Mouse (Mus musculus) ovary, postnatal 14 days (tissue): Measurements from ENCODE around the gene Gadd45g.

Experiments
- DNase-seq: peaks from one replicate; pipeline ENCODE4 v3.0.0; 2022; ENCODE audit warnings: low spot score

The Gadd45g gene

GRCm38 (mm10) chr13:51846301-51846867 is at the start of gene Gadd45g:
Gene Gadd45g, plus strand, starts transcription at chr13:51846678.
- peak; percentile 94 for DNase-seq

DNA sequence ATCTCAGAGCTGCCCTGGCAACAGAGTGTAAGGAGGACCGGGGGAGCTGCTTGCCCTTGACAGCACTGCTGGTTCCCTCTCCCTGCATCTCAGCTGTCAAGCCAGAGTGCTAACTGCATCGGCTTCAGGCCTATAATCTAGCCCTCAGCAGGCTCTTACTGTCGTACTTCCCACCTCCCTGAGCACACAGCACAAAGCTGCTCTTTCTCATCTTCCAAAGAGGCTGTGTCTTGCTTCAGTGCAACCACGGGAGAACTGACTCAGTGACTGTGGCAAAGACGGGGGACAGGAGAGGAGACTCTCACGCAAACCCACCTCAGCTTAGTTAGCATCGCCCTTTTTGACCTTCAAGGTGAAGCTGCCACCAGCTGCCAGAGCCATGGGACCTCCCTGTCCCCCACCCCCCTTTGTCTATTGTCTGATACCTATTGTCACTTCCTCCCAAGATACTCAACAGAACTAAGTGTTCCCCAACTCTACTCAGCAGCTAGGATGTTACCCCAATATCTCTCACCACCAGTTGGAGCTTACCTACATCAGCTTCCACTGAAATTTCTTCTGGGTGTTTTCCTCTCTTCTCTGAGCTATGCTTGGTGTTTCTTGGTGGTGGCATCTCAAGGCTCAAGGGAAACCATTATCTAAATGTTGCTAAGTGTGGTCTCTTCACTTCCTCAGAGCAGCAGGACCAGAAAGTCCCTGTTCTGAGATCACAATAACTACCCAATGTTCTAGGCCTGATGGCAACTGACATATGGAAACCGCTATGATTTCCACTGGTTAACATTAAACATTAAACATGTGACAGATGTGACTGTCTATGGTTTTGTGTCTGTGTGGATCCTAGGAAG is 48.4 kb upstream of the Gadd45g start:
- DNase-seq: no peak

DNA sequence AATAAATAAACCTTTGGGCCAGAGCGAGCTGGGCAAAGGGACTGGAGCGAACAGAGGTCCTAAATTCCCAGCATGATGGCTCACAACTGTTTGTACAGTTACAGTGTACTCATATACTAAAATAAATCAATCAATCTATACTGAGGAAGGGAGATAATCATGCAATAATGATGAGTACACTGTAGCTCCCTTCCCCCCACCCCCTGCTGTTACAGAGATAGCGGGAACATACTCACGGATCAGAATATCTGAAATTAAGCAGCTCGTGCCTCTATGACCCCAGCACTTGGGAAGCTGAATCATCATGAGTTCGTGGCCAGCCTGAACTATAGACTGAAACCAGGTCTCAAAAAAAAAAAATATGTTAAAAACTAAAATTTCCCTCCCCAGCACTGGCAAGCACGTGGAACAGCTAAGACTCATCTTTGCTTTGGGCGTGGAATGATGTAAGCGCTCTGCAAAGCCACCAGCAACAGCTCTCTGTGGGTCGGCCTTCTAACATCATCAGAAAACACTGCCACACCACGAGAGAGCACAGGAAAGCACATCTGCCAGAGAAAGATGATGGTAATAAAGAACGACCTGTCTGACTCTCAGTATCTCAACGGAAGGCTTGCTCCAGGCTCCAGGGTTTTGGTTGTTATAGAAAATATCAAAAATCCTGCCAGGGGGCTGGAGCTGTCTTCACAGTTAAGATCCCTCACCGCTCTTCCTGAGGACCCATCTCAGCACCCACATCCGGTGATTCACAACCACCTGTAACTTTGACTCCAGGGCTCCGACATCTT is 46.5 kb upstream of the Gadd45g start:
- DNase-seq: no peak

DNA sequence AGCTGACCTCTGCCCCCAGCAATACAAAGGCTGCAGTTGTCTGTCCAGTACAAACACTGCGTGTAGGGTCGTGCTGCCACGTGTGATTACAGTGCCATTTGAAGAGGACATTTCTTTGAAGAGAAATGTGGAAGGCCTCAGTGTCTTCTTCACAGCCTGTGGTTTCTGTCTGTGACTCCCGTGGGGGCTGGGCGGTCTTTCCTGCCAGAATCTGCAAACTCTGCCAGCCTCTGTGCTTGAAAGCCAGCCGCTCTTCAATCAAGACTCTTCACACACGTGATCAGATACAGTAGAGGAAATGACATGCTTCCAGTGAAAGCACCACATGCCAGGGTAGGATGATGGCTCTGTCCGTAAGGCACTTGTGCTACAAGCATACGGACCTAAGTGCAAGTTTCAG is 45.6 kb upstream of the Gadd45g start:
- DNase-seq: no peak

DNA sequence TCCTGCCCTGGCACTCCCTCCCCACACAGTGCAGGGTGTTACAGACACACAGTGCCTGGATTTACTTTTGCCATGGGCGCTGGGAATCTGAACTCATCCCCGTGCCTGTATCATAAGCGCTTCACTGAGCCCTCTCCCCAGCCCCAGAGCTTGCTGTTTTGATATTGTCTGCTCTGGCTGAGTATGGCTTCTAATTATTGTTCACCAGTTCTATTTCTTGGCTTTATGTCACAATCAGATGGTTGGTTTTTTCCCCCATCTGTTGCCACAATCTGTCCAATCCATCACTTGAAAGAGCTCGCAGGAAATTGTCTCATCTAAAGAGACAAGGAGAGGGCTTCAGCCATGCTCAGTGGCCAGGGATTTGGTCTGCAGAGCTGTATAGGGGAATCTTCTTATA is 40.8 kb upstream of the Gadd45g start:
- no peak for DNase-seq

DNA sequence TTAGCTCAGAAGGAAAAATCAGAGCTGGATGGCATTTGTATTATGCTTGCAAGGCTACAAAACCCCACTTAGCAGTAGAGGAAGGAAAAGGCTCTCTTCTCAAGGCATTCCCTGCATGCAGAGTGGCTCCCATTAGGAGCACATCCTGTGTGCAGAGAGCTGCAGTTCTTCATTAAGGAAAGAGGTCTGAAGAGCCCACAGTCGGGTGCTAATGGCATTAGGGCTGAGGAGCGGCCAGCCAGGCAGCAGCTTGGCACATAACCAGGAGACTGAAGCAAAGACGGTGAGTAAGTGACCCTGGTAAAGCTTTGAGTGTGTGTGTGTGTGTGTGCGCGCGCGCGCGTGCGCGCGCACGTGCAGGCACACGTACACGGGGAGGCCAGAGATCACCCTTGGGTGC is 40.3 kb upstream of the Gadd45g start:
- no peak for DNase-seq

DNA sequence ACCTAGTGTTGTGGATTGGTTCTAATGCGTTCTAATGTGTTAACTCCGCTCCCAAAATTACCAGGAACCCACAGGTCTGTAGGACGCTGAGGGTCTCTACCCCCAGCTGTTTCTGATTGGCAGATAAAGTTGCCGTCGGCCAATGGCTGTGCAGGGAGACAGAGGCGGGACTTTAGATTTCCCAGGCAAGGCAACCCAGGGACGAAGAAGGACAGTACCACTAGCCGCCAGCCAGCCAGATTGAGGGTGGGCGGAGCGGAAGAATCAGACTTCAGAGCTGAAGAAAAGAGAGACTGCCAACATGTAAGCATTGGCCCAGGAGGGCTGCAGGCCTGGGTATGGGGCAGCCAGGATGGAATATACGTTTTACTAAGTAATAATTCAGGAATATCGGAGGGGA is 38.3 kb upstream of the Gadd45g start:
- DNase-seq: no peak

GRCm38 (mm10) chr13:51813621-51814615 is 32.6 kb upstream of the Gadd45g start:
- DNase-seq: no peak

DNA sequence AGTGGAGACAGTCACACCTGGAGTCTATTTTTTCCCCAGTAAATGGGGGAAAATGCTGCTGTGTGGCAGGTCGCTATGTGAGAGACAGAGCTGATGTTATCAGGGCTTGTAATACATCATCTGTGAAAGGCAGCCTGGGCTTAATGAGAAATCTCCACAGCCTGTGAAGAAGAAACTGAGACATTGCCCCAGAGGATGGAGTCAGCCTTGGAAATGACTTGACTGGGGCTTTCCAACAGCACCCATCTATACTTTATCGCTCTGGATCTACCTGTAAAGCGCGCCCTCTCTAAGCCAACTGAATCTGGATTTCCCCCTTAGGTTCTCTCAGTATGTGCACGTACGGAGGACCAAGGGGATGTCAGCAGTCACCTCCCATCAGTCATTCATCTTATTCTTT is 31.8 kb upstream of the Gadd45g start:
- DNase-seq: no peak

DNA sequence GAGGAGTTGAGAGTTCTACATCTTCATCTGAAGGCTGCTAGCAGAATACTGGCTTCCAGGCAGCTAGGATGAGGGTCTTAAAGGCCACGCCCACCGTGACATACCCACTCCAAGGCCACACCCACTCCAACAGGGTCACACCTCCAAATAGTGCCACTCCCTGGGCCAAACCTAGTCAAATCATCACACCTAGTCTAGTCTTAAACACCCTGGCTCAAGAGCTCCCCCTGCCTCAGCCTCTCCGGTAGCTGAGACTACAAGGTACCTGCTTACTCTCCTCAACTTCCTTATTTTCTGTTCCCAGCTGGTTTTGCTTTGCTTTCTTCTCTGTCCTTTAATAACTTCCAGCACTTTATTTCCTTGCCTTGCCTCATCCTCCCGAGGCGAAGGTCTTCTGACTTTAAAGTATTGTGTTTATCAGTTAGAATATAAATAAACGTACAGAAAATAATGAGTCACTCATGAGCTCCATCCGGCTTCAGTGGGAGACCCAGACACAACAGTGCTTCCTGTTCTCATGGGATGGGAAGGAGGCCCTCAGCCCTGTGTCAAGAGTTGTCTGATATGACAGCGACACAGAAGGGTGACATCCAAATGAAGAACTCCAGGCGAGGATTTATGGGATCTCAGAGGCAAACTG is 30.5 kb upstream of the Gadd45g start:
- DNase-seq: no peak

DNA sequence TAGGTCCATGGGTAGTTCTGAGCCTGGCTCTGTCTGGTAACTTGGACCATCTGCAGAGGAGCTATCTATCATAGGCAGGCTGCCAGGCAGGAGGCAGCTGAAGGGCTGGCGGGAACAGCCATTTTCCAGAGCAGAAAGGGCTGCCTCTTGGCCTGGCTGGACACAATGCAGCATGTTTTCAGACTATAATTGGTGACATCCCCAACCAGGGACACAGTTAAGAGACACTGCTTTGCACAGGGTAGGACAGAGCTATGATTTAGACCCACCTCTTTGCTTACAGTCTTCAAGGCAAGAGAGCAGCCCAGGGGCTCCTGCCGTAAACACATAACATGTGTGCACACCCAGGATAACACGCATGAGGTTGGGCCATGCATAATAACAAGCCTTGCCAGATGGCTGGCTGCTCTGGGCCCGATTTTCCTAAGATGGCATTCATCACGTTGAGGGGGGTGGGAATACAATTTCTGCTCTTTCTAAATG is 29.9 kb upstream of the Gadd45g start:
- DNase-seq: no peak

- no peak for DNase-seq
These were observed 28.1 kb upstream of the Gadd45g start for GRCm38 (mm10) chr13:51818170-51818943.

DNA sequence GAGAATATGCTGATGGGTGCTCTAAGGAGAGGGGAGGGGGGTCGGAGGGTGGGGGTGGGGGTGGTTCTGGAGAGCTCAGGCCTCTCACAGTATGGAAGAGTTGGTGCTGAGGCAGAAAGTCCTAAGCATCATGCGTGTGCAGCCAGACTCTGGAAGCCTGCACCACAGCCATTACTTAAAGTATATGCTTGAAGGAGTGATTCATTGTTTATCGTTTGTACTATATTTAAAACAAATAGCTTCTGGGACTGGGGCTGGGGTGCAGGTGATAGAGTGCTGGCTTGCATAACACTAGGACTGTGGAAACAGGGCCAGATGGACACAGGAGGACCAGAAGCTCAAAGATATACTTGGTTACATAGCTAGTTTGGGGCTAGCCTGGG is 27.5 kb upstream of the Gadd45g start:
- no peak for DNase-seq

GRCm38 (mm10) chr13:51819351-51819750 is 27.1 kb upstream of the Gadd45g start:
- DNase-seq: no peak

GRCm38 (mm10) chr13:51821988-51822387 is 24.5 kb upstream of the Gadd45g start:
- no peak for DNase-seq

DNA sequence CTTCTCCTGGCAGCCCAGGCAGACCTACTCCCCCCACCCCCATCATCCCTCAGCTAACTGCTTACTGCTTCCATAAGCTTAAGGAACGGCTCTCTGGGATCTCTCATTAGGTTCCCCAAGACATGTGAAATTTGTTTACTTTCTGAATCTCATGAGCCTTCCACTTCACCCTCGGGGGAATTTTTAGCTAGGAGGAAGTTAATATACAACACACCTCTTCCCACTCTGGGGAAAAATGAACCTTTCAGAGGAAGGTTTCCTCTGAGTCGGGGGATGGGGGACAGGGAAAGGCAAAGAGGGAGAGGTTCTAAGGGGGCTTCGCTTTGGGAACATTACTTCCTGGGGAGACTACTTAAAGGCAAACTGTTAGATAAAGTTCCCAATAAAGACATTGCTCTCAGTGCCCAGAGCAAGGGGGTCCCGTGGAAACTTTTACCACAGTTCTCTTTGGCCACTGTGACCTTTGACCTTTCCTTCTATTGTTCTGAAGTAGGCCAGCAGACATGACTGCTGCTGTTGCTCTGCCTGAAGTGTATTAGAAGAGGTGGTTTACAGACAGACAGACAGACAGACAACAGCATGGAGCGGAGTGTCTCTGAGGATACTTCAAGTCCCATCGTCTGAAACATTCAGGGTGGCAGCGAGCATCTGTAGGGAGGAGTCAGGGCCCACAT is 22.5 kb upstream of the Gadd45g start:
- no peak for DNase-seq

DNA sequence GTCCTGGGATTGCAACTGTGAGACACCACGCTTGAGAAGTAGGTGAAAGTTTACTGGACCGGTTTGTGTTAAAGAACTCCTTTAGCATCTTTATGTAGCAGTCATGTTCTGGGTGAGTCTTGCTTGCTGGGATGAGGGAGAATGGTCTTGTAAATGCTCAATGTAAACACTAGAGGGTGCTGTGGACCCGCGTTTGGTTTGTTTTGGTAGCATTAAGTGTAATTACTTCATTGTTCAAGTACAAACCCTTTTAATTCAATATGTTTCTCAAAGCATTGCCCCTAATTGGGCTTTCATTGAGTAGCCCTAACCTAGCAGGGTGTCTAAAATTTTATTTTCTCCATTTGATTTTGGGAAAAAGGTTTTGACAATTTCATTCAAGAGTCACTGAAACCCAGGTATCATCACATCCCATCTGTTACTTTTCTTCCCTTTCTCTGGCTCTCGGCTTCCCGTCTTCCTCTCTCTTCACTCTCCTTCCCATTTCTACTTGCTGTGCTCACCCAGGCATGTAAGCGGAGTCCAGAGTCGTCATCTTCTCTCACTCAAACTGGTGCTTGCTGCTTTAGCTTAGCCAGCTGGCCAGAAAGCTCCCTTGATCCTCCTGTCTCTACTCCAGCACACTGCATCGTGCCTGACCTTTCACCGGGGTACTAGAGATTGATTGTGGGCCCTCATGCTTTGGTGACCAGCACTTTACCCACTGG is 15.6 kb upstream of the Gadd45g start:
- DNase-seq: no peak

DNA sequence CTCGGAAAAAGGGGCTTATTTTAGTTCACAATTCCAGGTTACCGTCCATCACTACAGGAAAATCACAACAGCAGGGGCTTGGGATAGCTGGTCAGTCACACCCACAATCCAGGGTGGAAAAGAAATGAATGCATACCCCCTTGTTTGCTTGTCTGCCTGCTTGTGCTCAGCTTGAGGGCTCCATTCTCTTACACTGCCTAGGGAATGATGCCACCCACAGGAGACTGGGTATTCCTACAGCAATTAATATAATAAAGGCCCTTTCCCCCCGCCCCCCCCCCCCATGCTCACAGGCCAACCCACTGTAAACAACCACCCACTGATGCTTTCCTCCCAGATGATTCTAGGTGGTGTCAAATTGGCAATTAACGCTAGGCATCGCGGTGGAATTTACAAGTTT is 14.0 kb upstream of the Gadd45g start:
- no peak for DNase-seq

DNA sequence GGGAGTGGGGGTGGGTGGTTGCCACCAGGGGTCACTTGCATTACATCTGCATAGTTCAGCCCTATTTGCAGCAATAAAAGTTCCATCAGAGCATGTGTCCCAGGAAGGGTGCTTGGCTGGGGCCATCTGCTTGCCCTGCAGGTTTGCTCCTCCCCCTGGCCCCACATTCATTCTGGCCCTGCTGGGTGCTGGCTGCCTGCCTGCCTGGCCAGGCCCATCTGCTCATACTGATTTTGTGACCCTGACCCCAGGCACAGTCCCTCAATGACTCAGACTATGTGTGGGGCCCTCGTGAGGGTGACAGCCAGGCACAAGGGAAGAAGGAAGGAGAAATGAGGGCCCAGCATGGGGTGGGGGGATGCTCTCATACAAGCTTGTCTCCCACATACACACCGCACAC is 12.9 kb upstream of the Gadd45g start:
- DNase-seq: no peak
